8 mouse cellular contexts compared by ENCODE assay signal in the genomic region with DNA sequence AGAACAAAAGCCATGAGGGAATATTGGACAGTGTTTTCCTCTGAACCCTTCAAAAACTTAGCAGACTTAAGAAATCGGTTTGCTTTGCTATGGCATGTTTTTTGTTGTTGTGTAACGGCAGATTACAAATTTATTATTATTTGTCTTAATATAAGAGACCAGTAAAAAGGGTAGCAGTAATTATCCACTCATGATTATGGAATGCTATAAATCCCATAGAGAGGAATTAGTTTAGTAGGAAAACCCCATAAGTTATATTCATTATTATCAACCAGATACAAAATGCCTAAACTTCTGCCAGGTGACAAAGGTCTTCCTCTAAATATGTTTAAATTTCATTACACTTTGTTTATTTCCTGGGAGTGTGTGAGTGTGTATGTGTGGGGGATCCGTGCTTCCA. TPM values are rescaled to one million over a fixed set of nuclear protein-coding genes. Genes with fewer than 3 reads are reported as not detected.
DNase-seq lines count a peak whose midpoint lies in the region; ATAC-seq and TF ChIP-seq lines count a peak whose summit lies in the region.

No protein-coding gene starts in this region.

- peak overlapping the region; percentile 95 for H3K27ac ChIP-seq in heart, embryonic 13.5 days (replicated peaks)
- peak overlapping the region; percentile 94; the same call in 1 of the 2 replicates for H3K27ac ChIP-seq in forebrain, embryonic 16.5 days (ENCODE audit: low read length)
- peak overlapping the region; percentile 94 for H3K27ac ChIP-seq in liver, postnatal 0 days (ENCODE audit: low read depth)

- H3K9ac ChIP-seq in heart, embryonic 13.5 days: peak overlapping the region; percentile 93
- peak overlapping the region; percentile 99 for H3K9ac ChIP-seq in forebrain, embryonic 16.5 days (replicated peaks; ENCODE audit: low read depth, low read length)
- peak overlapping the region; percentile 95 for H3K9ac ChIP-seq in liver, postnatal 0 days (replicated peaks)

- TF ChIP-seq EP300 in liver, postnatal 0 days (IDR thresholded peaks at IDR 0.05; ENCODE audit: low read depth): no peak

- 37% methylated on average over 3 of the region's 3 CpGs for WGBS in heart, embryonic 13.5 days
- whole genome bisulfite sequencing in forebrain, embryonic 16.5 days: 34% methylated on average over 3 of the region's 3 CpGs
- 56% methylated on average over 3 of the region's 3 CpGs for WGBS in liver, postnatal 0 days (ENCODE audit: insufficient replicate concordance)

- no peak for TF ChIP-seq CTCF in E14TG2a.4 (conservative IDR thresholded peaks at IDR 0.05; ENCODE audit: low read length)
- no peak for TF ChIP-seq CTCF in liver, postnatal 0 days (IDR thresholded peaks at IDR 0.05; ENCODE audit: low read depth)

- peaks cover 6% of the 10 kb centered on the region; the same call in 1 of the 2 replicates for H3K36me3 ChIP-seq in heart, embryonic 13.5 days
- H3K36me3 ChIP-seq in E14TG2a.4 (ENCODE audit: insufficient read depth, low read length): peaks cover 5% of the 10 kb centered on the region; the same call in 1 of the 2 replicates
- H3K36me3 ChIP-seq in forebrain, embryonic 16.5 days (ENCODE audit: control insufficient read depth, insufficient read depth): no peaks in the 10 kb centered on the region
- peaks cover 5% of the 10 kb centered on the region; the same call in 1 of the 2 replicates for H3K36me3 ChIP-seq in liver, postnatal 0 days (replicated peaks; ENCODE audit: insufficient read depth, low read length)

- ATAC-seq in heart, embryonic 13.5 days (ENCODE audit: extremely low read depth, insufficient number of reproducible peaks, low FRiP score, low TSS enrichment): no peak
- ATAC-seq in forebrain, embryonic 16.5 days: no peak
- no peak for ATAC-seq in liver, postnatal 0 days
- no peak for ATAC-seq in megakaryocyte progenitor cell, adult 5-6 weeks (replicated peaks; ENCODE audit: poor library complexity)
- no peak for ATAC-seq in megakaryocyte-erythroid progenitor cell, adult 5-6 weeks (replicated peaks; ENCODE audit: low FRiP score, low TSS enrichment, poor library complexity, severe bottlenecking)

- peaks cover 64% of the 10 kb centered on the region for H3K4me1 ChIP-seq in heart, embryonic 13.5 days
- H3K4me1 ChIP-seq in E14TG2a.4 (replicated peaks; ENCODE audit: low read depth, low read length): peaks cover 44% of the 10 kb centered on the region
- peaks cover 29% of the 10 kb centered on the region for H3K4me1 ChIP-seq in forebrain, embryonic 16.5 days (replicated peaks; ENCODE audit: control insufficient read depth, insufficient read depth, low read length)
- peaks cover 36% of the 10 kb centered on the region for H3K4me1 ChIP-seq in liver, postnatal 0 days (ENCODE audit: insufficient read depth)

- DNase-seq in heart, adult 9 months (ENCODE audit: low spot score in 2 of 2): no peak
- no peak for DNase-seq in liver, postnatal 0 days
- no peak for DNase-seq in retina, postnatal 1 day

- peak overlapping the region; percentile 75 for H3K4me3 ChIP-seq in heart, embryonic 13.5 days
- H3K4me3 ChIP-seq in E14TG2a.4 (replicated peaks; ENCODE audit: low read length): peak overlapping the region; percentile 91
- H3K4me3 ChIP-seq in forebrain, embryonic 16.5 days (replicated peaks; ENCODE audit: low read length): peak overlapping the region; percentile 94
- H3K4me3 ChIP-seq in liver, postnatal 0 days (ENCODE audit: low read depth, low read length): peak overlapping the region; percentile 82

- no peaks in the 10 kb centered on the region for H3K9me3 ChIP-seq in heart, embryonic 13.5 days
- no peaks in the 10 kb centered on the region for H3K9me3 ChIP-seq in E14TG2a.4 (ENCODE audit: low read length)
- H3K9me3 ChIP-seq in forebrain, embryonic 16.5 days (ENCODE audit: control insufficient read depth, low read length): no peaks in the 10 kb centered on the region
- no peaks in the 10 kb centered on the region for H3K9me3 ChIP-seq in liver, postnatal 0 days (ENCODE audit: low read length)

- H3K4me2 ChIP-seq in heart, embryonic 13.5 days: peak overlapping the region; percentile 73
- H3K4me2 ChIP-seq in forebrain, embryonic 16.5 days (ENCODE audit: low read length): peak overlapping the region; percentile 83
- H3K4me2 ChIP-seq in liver, postnatal 0 days (ENCODE audit: low read depth, low read length): peak overlapping the region; percentile 91

- no peaks in the 10 kb centered on the region for H3K27me3 ChIP-seq in heart, embryonic 13.5 days (replicated peaks)
- H3K27me3 ChIP-seq in E14TG2a.4 (ENCODE audit: insufficient read depth, low read length): no peaks in the 10 kb centered on the region
- no peaks in the 10 kb centered on the region for H3K27me3 ChIP-seq in forebrain, embryonic 16.5 days (replicated peaks; ENCODE audit: control insufficient read depth, insufficient read depth, low read length)
- H3K27me3 ChIP-seq in liver, postnatal 0 days (ENCODE audit: insufficient read depth, low read length): no peaks in the 10 kb centered on the region

RNA-seq across cellular contexts. Expression of a gene that starts 0.7 kb away (rescaled TPM):
- 6.2 and 7.5 TPM in 2 replicates for polyA plus RNA-seq in heart, embryonic 13.5 days (2015; fragmentation: Nextera tagmentation; extraction: Ambion mirVana)
- 122 and 124 TPM in 2 replicates for polyA plus RNA-seq in forebrain, embryonic 16.5 days (2015; fragmentation: Nextera tagmentation; extraction: Ambion mirVana)
- 1.0 and 1.1 TPM in 2 replicates for polyA plus RNA-seq in liver, postnatal 0 days (2015; fragmentation: Nextera tagmentation; extraction: Ambion mirVana)
- 0.79 and 1.4 TPM in 2 replicates for total RNA-seq in megakaryocyte progenitor cell, adult 5-6 weeks (2015)
- 1.4 and 2.6 TPM in 2 replicates for total RNA-seq in megakaryocyte progenitor cell, adult 5-6 weeks (2017)
- 2.8 and 3.4 TPM in 2 replicates for total RNA-seq in megakaryocyte-erythroid progenitor cell, adult 5-6 weeks (2014; fragmentation: Nextera tagmentation)
- total RNA-seq in megakaryocyte-erythroid progenitor cell, adult 5-6 weeks (2017): 3.1 and 6.5 TPM in 2 replicates

RNA-seq across cellular contexts. Expression of a gene that starts 1.3 kb away (rescaled TPM):
- polyA plus RNA-seq in heart, embryonic 13.5 days (2015; fragmentation: Nextera tagmentation; extraction: Ambion mirVana): 25.5 and 27.0 TPM in 2 replicates
- polyA plus RNA-seq in forebrain, embryonic 16.5 days (2015; fragmentation: Nextera tagmentation; extraction: Ambion mirVana): 34.5 and 38.1 TPM in 2 replicates
- polyA plus RNA-seq in liver, postnatal 0 days (2015; fragmentation: Nextera tagmentation; extraction: Ambion mirVana): 11.7 and 11.8 TPM in 2 replicates
- 14.9 and 17.7 TPM in 2 replicates for total RNA-seq in megakaryocyte progenitor cell, adult 5-6 weeks (2015)
- 16.8 and 18.0 TPM in 2 replicates for total RNA-seq in megakaryocyte progenitor cell, adult 5-6 weeks (2017)
- 24.2 and 33.9 TPM in 2 replicates for total RNA-seq in megakaryocyte-erythroid progenitor cell, adult 5-6 weeks (2014; fragmentation: Nextera tagmentation)
- total RNA-seq in megakaryocyte-erythroid progenitor cell, adult 5-6 weeks (2017): 25.0 and 29.2 TPM in 2 replicates

Comparison
In these comparisons a context has a peak if more than half of its experiments do, and no peak if none do; other contexts are left out.
1. RNA of a gene that starts 0.7 kb away (polyA plus RNA-seq): 122 to 124 TPM in forebrain, embryonic 16.5 days; 6.2 to 7.5 TPM in heart, embryonic 13.5 days and 1.0 to 1.1 TPM in liver, postnatal 0 days; every median in the first group is over 10 times any median in the second.
2. Peak in every context shown above with its lines, with median percentiles within 50 percentile points of each other: H3K27ac ChIP-seq, H3K4me2 ChIP-seq, H3K4me3 ChIP-seq and H3K9ac ChIP-seq.